Mouse (Mus musculus): ENCODE measurements around the gene Ubr3. TPM values are rescaled to one million over a fixed set of nuclear protein-coding genes. Genes with fewer than 3 reads are reported as not detected.

The Ubr3 gene
- total and polyA plus RNA-seq, 3 experiments: 10.1 to 188 (median 25.3) TPM

DNA sequence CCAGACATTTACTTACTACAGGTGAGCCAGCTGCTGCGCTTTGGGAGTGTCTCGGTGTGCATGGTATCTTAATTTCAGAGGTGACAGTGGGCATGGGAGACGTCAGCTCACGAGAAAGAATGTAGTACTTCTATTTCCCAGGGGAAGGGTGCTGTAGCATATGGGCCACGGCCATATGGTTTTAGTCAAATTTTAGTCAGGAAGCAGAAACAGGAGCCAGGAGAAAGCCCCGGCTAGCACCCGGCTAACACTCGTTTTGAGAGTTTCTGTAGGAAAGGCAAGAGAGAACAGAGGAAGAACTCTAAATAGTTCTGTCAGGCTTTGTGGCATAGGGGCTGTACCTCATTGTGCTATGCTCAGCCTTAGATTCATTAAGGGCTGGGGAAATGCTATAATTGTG, 55.8 kb downstream of the Ubr3 start:
- Histone ChIP-seq H3K4me3 (ENCODE audit: control insufficient read depth in 1 of 2, insufficient read depth in 1 of 2, low read depth in 2 of 2, low read length in 2 of 2) (no peak overlapping the region), H3K27me3 (ENCODE audit: control insufficient read depth in 1 of 2, insufficient read depth in 2 of 2, low read length in 2 of 2) (no peaks in the 10 kb centered on the region), H3K79me2 (ENCODE audit: control insufficient read depth, insufficient read depth, low read length, poor library complexity) (no peaks in the 10 kb centered on the region), H3K36me3 (ENCODE audit: control insufficient read depth in 1 of 2, insufficient read depth in 2 of 2, low read length in 2 of 2) (peaks cover 0 to 13% of the 10 kb centered on the region in 2 experiments; a peak in 2 of 4 replicates), H3K4me1 (ENCODE audit: control insufficient read depth in 1 of 2, insufficient read depth in 2 of 2, low read length in 2 of 2) (no peaks in the 10 kb centered on the region), H3K9ac (ENCODE audit: control insufficient read depth, low read depth, low read length, poor library complexity, severe bottlenecking) (no peak overlapping the region), H3K9me3 (replicated peaks; ENCODE audit: insufficient read depth, low read length) (no peaks in the 10 kb centered on the region), H3K27ac (ENCODE audit: control insufficient read depth, low read depth, low read length) (no peak overlapping the region)
- no peak for TF ChIP-seq E2F4 (IDR thresholded peaks at IDR 0.05; ENCODE audit: borderline replicate concordance, low read depth, low read length)
- no peak for TF ChIP-seq POLR2AphosphoS2 (IDR thresholded peaks at IDR 0.05; ENCODE audit: low read length)
- no peak for TF ChIP-seq RAD21 (IDR thresholded peaks at IDR 0.05; ENCODE audit: low read depth, low read length)
- TF ChIP-seq SMC3 (IDR thresholded peaks at IDR 0.05; ENCODE audit: low read depth, low read length): no peak
- TF ChIP-seq MEF2A (IDR thresholded peaks at IDR 0.05; ENCODE audit: extremely low read depth, insufficient replicate concordance, low read depth, low read length, poor library complexity, severe bottlenecking): no peak
- no peak for TF ChIP-seq RCOR1 (IDR thresholded peaks at IDR 0.05; ENCODE audit: low read depth, low read length)
- no peak for TF ChIP-seq CHD2 (IDR thresholded peaks at IDR 0.05; ENCODE audit: low read length)
- TF ChIP-seq NRF1 (IDR thresholded peaks at IDR 0.05; ENCODE audit: insufficient read depth, low read depth, low read length, poor library complexity, severe bottlenecking): no peak
- no peak for TF ChIP-seq ETS1 (IDR thresholded peaks at IDR 0.05; ENCODE audit: low read depth, low read length)
- TF ChIP-seq MAFK (IDR thresholded peaks at IDR 0.05; ENCODE audit: borderline replicate concordance, low read depth, low read length): no peak
- DNase-seq (ENCODE audit: low read depth, low spot score): no peak

DNA sequence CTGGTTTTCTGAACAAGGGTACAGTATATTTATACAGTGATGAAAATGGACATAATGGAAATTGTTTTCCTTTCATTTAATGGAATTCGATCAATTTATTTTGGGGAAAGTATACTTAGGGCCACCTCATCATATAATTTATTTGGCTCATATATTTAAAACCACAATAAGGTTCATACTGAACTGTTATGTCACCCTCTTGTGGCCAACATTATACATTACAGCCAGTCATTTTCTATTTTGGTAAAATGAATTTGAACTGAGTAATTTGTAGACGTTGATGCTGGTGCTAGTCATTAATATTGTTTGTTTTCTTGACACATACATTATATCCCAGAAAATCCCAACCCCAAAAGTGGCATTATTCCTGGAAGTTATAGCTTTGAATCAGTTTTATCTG, 58.6 kb downstream of the Ubr3 start:
- H3K4me3 ChIP-seq (ENCODE audit: control insufficient read depth in 1 of 2, insufficient read depth in 1 of 2, low read depth in 2 of 2, low read length in 2 of 2): no peak overlapping the region
- H3K27me3 ChIP-seq (ENCODE audit: control insufficient read depth in 1 of 2, insufficient read depth in 2 of 2, low read length in 2 of 2): no peaks in the 10 kb centered on the region
- peak; percentile 31 to 73 (median 58); a peak in 5 of 6 replicates for TF ChIP-seq CTCF (IDR thresholded peaks at IDR 0.05 in 2 of 3, conservative IDR thresholded peaks at IDR 0.05 in 1 of 3; ENCODE audit: control insufficient read depth in 1 of 3, insufficient read depth in 1 of 3, low read depth in 2 of 3, low read length in 3 of 3, poor library complexity in 1 of 3, severe bottlenecking in 1 of 3)
- TF ChIP-seq ZC3H11A (IDR thresholded peaks at IDR 0.05; ENCODE audit: low read depth, low read length): peak; percentile 46
- no peak for TF ChIP-seq RCOR1 (IDR thresholded peaks at IDR 0.05; ENCODE audit: low read depth, low read length)
- no peak for TF ChIP-seq USF1 (IDR thresholded peaks at IDR 0.05; ENCODE audit: low read depth, low read length)
- peak; percentile 61 for TF ChIP-seq SMC3 (IDR thresholded peaks at IDR 0.05; ENCODE audit: low read depth, low read length)
- TF ChIP-seq RAD21 (IDR thresholded peaks at IDR 0.05; ENCODE audit: low read depth, low read length): peak; percentile 76
- H3K9ac ChIP-seq (ENCODE audit: control insufficient read depth, low read depth, low read length, poor library complexity, severe bottlenecking): no peak overlapping the region
- no peaks in the 10 kb centered on the region for H3K4me1 ChIP-seq (ENCODE audit: control insufficient read depth in 1 of 2, insufficient read depth in 2 of 2, low read length in 2 of 2)
- H3K36me3 ChIP-seq (ENCODE audit: control insufficient read depth in 1 of 2, insufficient read depth in 2 of 2, low read length in 2 of 2): peaks cover 0 to 13% of the 10 kb centered on the region in 2 experiments; a peak in 2 of 4 replicates
- no peaks in the 10 kb centered on the region for H3K9me3 ChIP-seq (replicated peaks; ENCODE audit: insufficient read depth, low read length)
- no peak overlapping the region for H3K27ac ChIP-seq (ENCODE audit: control insufficient read depth, low read depth, low read length)
- peak; percentile 63 for DNase-seq (ENCODE audit: low read depth, low spot score)
- H3K79me2 ChIP-seq (ENCODE audit: control insufficient read depth, insufficient read depth, low read length, poor library complexity): no peaks in the 10 kb centered on the region

DNA sequence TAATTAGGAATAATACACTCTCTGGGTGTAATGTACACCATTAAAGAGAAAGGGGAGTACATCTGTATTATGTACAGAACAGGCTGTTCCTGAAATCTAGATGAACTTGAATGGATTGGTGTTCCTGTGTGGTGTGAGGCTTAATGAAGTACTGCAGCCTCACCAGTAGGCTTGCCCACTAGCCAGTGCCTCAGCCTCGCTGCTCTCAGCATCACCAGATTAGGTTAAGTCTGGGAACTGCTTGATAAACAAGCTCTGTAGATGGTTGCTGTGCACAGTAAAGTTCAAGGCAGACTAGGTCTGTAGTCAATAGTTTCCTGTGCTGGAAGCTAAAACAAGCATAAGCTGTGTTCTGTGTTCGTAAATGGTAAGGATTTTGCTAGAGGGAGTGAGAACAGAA, 60.6 kb downstream of the Ubr3 start:
- no peaks in the 10 kb centered on the region for H3K4me1 ChIP-seq (ENCODE audit: control insufficient read depth in 1 of 2, insufficient read depth in 2 of 2, low read length in 2 of 2)
- no peak overlapping the region for H3K9ac ChIP-seq (ENCODE audit: control insufficient read depth, low read depth, low read length, poor library complexity, severe bottlenecking)
- DNase-seq (ENCODE audit: low read depth, low spot score): no peak
- H3K27me3 ChIP-seq (ENCODE audit: control insufficient read depth in 1 of 2, insufficient read depth in 2 of 2, low read length in 2 of 2): no peaks in the 10 kb centered on the region
- no peaks in the 10 kb centered on the region for H3K9me3 ChIP-seq (replicated peaks; ENCODE audit: insufficient read depth, low read length)
- TF ChIP-seq E2F4 (IDR thresholded peaks at IDR 0.05; ENCODE audit: borderline replicate concordance, low read depth, low read length): no peak
- no peak for TF ChIP-seq CTCF (IDR thresholded peaks at IDR 0.05 in 2 of 3, conservative IDR thresholded peaks at IDR 0.05 in 1 of 3; ENCODE audit: control insufficient read depth in 1 of 3, insufficient read depth in 1 of 3, low read depth in 2 of 3, low read length in 3 of 3, poor library complexity in 1 of 3, severe bottlenecking in 1 of 3)
- no peak for TF ChIP-seq ZMIZ1 (IDR thresholded peaks at IDR 0.05; ENCODE audit: low read depth, low read length)
- TF ChIP-seq GABPA (IDR thresholded peaks at IDR 0.05; ENCODE audit: low read depth, low read length): no peak
- TF ChIP-seq JUND (IDR thresholded peaks at IDR 0.05; ENCODE audit: low read depth, low read length): no peak
- no peak for TF ChIP-seq RAD21 (IDR thresholded peaks at IDR 0.05; ENCODE audit: low read depth, low read length)
- no peak for TF ChIP-seq USF1 (IDR thresholded peaks at IDR 0.05; ENCODE audit: low read depth, low read length)
- no peak for TF ChIP-seq POLR2A (IDR thresholded peaks at IDR 0.05; ENCODE audit: control insufficient read depth in 1 of 2, insufficient read depth in 1 of 2, low read depth in 1 of 2, low read length in 2 of 2, poor library complexity in 1 of 2)
- TF ChIP-seq TAL1 (IDR thresholded peaks at IDR 0.05; ENCODE audit: low read length): no peak
- no peaks in the 10 kb centered on the region for H3K79me2 ChIP-seq (ENCODE audit: control insufficient read depth, insufficient read depth, low read length, poor library complexity)
- no peak overlapping the region for H3K27ac ChIP-seq (ENCODE audit: control insufficient read depth, low read depth, low read length)
- H3K36me3 ChIP-seq (ENCODE audit: control insufficient read depth in 1 of 2, insufficient read depth in 2 of 2, low read length in 2 of 2): peaks cover 0 to 8% of the 10 kb centered on the region in 2 experiments; a peak in 2 of 4 replicates
- H3K4me3 ChIP-seq (ENCODE audit: control insufficient read depth in 1 of 2, insufficient read depth in 1 of 2, low read depth in 2 of 2, low read length in 2 of 2): no peak overlapping the region
